Mouse (Mus musculus): ENCODE data around the gene Sdr39u1. TPM values are rescaled to one million over a fixed set of nuclear protein-coding genes. Genes with fewer than 3 reads are reported as not detected.

The Sdr39u1 gene
- polyA plus RNA-seq, 1 experiment from 2014 or later, result 56.9 TPM

GRCm38 (mm10) chr14:55868230-55869026, 31.7 kb downstream of the Sdr39u1 start:
- Histone ChIP-seq H3K4me3 (ENCODE audit: low read depth, low read length) (no peak overlapping the region), H3K27me3 (replicated peaks; ENCODE audit: control insufficient read depth, insufficient read depth, low read length) (no peaks in the 10 kb centered on the region), H3K4me1 (ENCODE audit: control insufficient read depth, insufficient read depth, low read length) (peaks cover 11% of the 10 kb centered on the region), H3K36me3 (ENCODE audit: control insufficient read depth, insufficient read depth, low read length) (peaks cover 96% of the 10 kb centered on the region), H3K9ac (ENCODE audit: low read depth, low read length) (no peak overlapping the region), H3K27ac (replicated peaks; ENCODE audit: low read depth, low read length) (no peak overlapping the region), H3K4me2 (ENCODE audit: low read depth, low read length) (no peak overlapping the region), H3K9me3 (ENCODE audit: control insufficient read depth, low read length) (no peaks in the 10 kb centered on the region)
- no peak for DNase-seq (ENCODE audit: low spot score)
- no peak for ATAC-seq (ENCODE audit: low read depth)
- 83% methylated on average over 14 of the region's 14 CpGs for WGBS

- H3K4me2 ChIP-seq (ENCODE audit: low read depth, low read length), result no peak overlapping the region
- H3K27ac ChIP-seq (replicated peaks; ENCODE audit: low read depth, low read length), result no peak overlapping the region
- no peaks in the 10 kb centered on the region for H3K27me3 ChIP-seq (replicated peaks; ENCODE audit: control insufficient read depth, insufficient read depth, low read length)
- ATAC-seq (ENCODE audit: low read depth) (no peak), DNase-seq (ENCODE audit: low spot score) (peak; percentile 47)
- H3K4me1 ChIP-seq (ENCODE audit: control insufficient read depth, insufficient read depth, low read length), result peaks cover 11% of the 10 kb centered on the region; the same call in 1 of the 2 replicates
- no peaks in the 10 kb centered on the region for H3K9me3 ChIP-seq (ENCODE audit: control insufficient read depth, low read length)
- no peak overlapping the region for H3K4me3 ChIP-seq (ENCODE audit: low read depth, low read length)
- WGBS, result 33% methylated on average over 4 of the region's 4 CpGs
- H3K9ac ChIP-seq (ENCODE audit: low read depth, low read length), result no peak overlapping the region
- peaks cover 90% of the 10 kb centered on the region for H3K36me3 ChIP-seq (ENCODE audit: control insufficient read depth, insufficient read depth, low read length)
Observed at GRCm38 (mm10) chr14:55866962-55867361, 33.1 kb downstream of the Sdr39u1 start.

- Histone ChIP-seq H3K9ac (ENCODE audit: low read depth, low read length) (0 out of 2 replicates have a peak overlapping the region, but pooled peaks have one; percentile 45), H3K36me3 (ENCODE audit: control insufficient read depth, insufficient read depth, low read length) (peaks cover 59% of the 10 kb centered on the region), H3K27ac (replicated peaks; ENCODE audit: low read depth, low read length) (peak overlapping the region; percentile 58; the same call in 1 of the 2 replicates), H3K9me3 (ENCODE audit: control insufficient read depth, low read length) (no peaks in the 10 kb centered on the region), H3K4me2 (ENCODE audit: low read depth, low read length) (no peak overlapping the region), H3K4me3 (ENCODE audit: low read depth, low read length) (no peak overlapping the region), H3K4me1 (ENCODE audit: control insufficient read depth, insufficient read depth, low read length) (peaks cover 16% of the 10 kb centered on the region; the same call in 1 of the 2 replicates), H3K27me3 (replicated peaks; ENCODE audit: control insufficient read depth, insufficient read depth, low read length) (no peaks in the 10 kb centered on the region)
- 26% methylated on average over 7 of the region's 7 CpGs for WGBS
- ATAC-seq (ENCODE audit: low read depth) (peak; percentile 72), DNase-seq (ENCODE audit: low spot score) (peak; percentile 84)
Observed at GRCm38 (mm10) chr14:55863773-55864172, 36.3 kb downstream of the Sdr39u1 start.

- ATAC-seq (ENCODE audit: low read depth), result no peak
- DNase-seq (ENCODE audit: low spot score), result no peak
- WGBS, result 90% methylated on average over 10 of the region's 10 CpGs
- H3K27ac ChIP-seq (replicated peaks; ENCODE audit: low read depth, low read length), result no peak overlapping the region
- H3K9me3 ChIP-seq (ENCODE audit: control insufficient read depth, low read length), result no peaks in the 10 kb centered on the region
- H3K27me3 ChIP-seq (replicated peaks; ENCODE audit: control insufficient read depth, insufficient read depth, low read length), result no peaks in the 10 kb centered on the region
- peaks cover 54% of the 10 kb centered on the region for H3K36me3 ChIP-seq (ENCODE audit: control insufficient read depth, insufficient read depth, low read length)
- H3K4me3 ChIP-seq (ENCODE audit: low read depth, low read length), result no peak overlapping the region
- H3K9ac ChIP-seq (ENCODE audit: low read depth, low read length), result no peak overlapping the region
- no peak overlapping the region for H3K4me2 ChIP-seq (ENCODE audit: low read depth, low read length)
- H3K4me1 ChIP-seq (ENCODE audit: control insufficient read depth, insufficient read depth, low read length), result peaks cover 24% of the 10 kb centered on the region
Observed at GRCm38 (mm10) chr14:55862970-55863369, 37.1 kb downstream of the Sdr39u1 start.

- Histone ChIP-seq H3K27ac (replicated peaks; ENCODE audit: low read depth, low read length) (no peak overlapping the region), H3K27me3 (replicated peaks; ENCODE audit: control insufficient read depth, insufficient read depth, low read length) (no peaks in the 10 kb centered on the region), H3K36me3 (ENCODE audit: control insufficient read depth, insufficient read depth, low read length) (peaks cover 53% of the 10 kb centered on the region), H3K4me2 (ENCODE audit: low read depth, low read length) (no peak overlapping the region), H3K9ac (ENCODE audit: low read depth, low read length) (no peak overlapping the region), H3K9me3 (ENCODE audit: control insufficient read depth, low read length) (no peaks in the 10 kb centered on the region), H3K4me1 (ENCODE audit: control insufficient read depth, insufficient read depth, low read length) (peaks cover 32% of the 10 kb centered on the region), H3K4me3 (ENCODE audit: low read depth, low read length) (no peak overlapping the region)
- WGBS, result 60% methylated on average over 6 of the region's 6 CpGs
- DNase-seq (ENCODE audit: low spot score) (no peak), ATAC-seq (ENCODE audit: low read depth) (peak; percentile 38; the same call in 1 of the 2 replicates)
Observed at GRCm38 (mm10) chr14:55862186-55862585, 37.9 kb downstream of the Sdr39u1 start.

- peak overlapping the region; percentile 48; the same call in 1 of the 2 replicates for H3K9ac ChIP-seq (ENCODE audit: low read depth, low read length)
- no peaks in the 10 kb centered on the region for H3K9me3 ChIP-seq (ENCODE audit: control insufficient read depth, low read length)
- no peak for ATAC-seq (ENCODE audit: low read depth)
- no peaks in the 10 kb centered on the region for H3K27me3 ChIP-seq (replicated peaks; ENCODE audit: control insufficient read depth, insufficient read depth, low read length)
- peak overlapping the region; percentile 80 for H3K4me3 ChIP-seq (ENCODE audit: low read depth, low read length)
- peaks cover 40% of the 10 kb centered on the region for H3K4me1 ChIP-seq (ENCODE audit: control insufficient read depth, insufficient read depth, low read length)
- H3K27ac ChIP-seq (replicated peaks; ENCODE audit: low read depth, low read length), result no peak overlapping the region
- peaks cover 13% of the 10 kb centered on the region for H3K36me3 ChIP-seq (ENCODE audit: control insufficient read depth, insufficient read depth, low read length)
- H3K4me2 ChIP-seq (ENCODE audit: low read depth, low read length), result peak overlapping the region; percentile 84
- no peak for DNase-seq (ENCODE audit: low spot score)
- WGBS, result 26% methylated on average over 4 of the region's 4 CpGs
Observed at GRCm38 (mm10) chr14:55857588-55857987, 42.5 kb downstream of the Sdr39u1 start.

- H3K4me2 ChIP-seq (ENCODE audit: low read depth, low read length), result peak overlapping the region; percentile 84
- no peaks in the 10 kb centered on the region for H3K9me3 ChIP-seq (ENCODE audit: control insufficient read depth, low read length)
- H3K4me3 ChIP-seq (ENCODE audit: low read depth, low read length), result peak overlapping the region; percentile 80
- ATAC-seq (ENCODE audit: low read depth) (peak; percentile 38), DNase-seq (ENCODE audit: low spot score) (peak; percentile 93)
- H3K27me3 ChIP-seq (replicated peaks; ENCODE audit: control insufficient read depth, insufficient read depth, low read length), result no peaks in the 10 kb centered on the region
- peaks cover 9% of the 10 kb centered on the region for H3K36me3 ChIP-seq (ENCODE audit: control insufficient read depth, insufficient read depth, low read length)
- H3K4me1 ChIP-seq (ENCODE audit: control insufficient read depth, insufficient read depth, low read length), result peaks cover 52% of the 10 kb centered on the region
- peak overlapping the region; percentile 97 for H3K27ac ChIP-seq (replicated peaks; ENCODE audit: low read depth, low read length)
- H3K9ac ChIP-seq (ENCODE audit: low read depth, low read length), result peak overlapping the region; percentile 83
- WGBS, result 6% methylated on average over 4 of the region's 4 CpGs
Observed at GRCm38 (mm10) chr14:55855101-55855561, 45.0 kb downstream of the Sdr39u1 start.

- ATAC-seq (ENCODE audit: low read depth) (no peak; the same call in 1 of the 2 replicates), DNase-seq (ENCODE audit: low spot score) (no peak)
- Histone ChIP-seq H3K9ac (ENCODE audit: low read depth, low read length) (peak overlapping the region; percentile 83), H3K36me3 (ENCODE audit: control insufficient read depth, insufficient read depth, low read length) (peaks cover 9% of the 10 kb centered on the region), H3K4me2 (ENCODE audit: low read depth, low read length) (peak overlapping the region; percentile 84), H3K27me3 (replicated peaks; ENCODE audit: control insufficient read depth, insufficient read depth, low read length) (no peaks in the 10 kb centered on the region), H3K9me3 (ENCODE audit: control insufficient read depth, low read length) (no peaks in the 10 kb centered on the region), H3K27ac (replicated peaks; ENCODE audit: low read depth, low read length) (peak overlapping the region; percentile 97), H3K4me3 (ENCODE audit: low read depth, low read length) (peak overlapping the region; percentile 80), H3K4me1 (ENCODE audit: control insufficient read depth, insufficient read depth, low read length) (peaks cover 52% of the 10 kb centered on the region)
- 0% methylated on average over 9 of the region's 9 CpGs for WGBS
Observed at GRCm38 (mm10) chr14:55854406-55855100, 45.5 kb downstream of the Sdr39u1 start.

Measured in embryonic facial prominence, embryonic 14.5 days (tissue).